Mouse (Mus musculus): ENCODE results near the gene Gm5678.

GRCm38 (mm10) chr16:93590915-93591314 lies 37.0 kb upstream of the Gm5678 start:
- TF ChIP-seq CTCF (IDR thresholded peaks at IDR 0.05; ENCODE audit: control insufficient read depth, insufficient read depth, low read length) (no peak), POLR2A (IDR thresholded peaks at IDR 0.05; ENCODE audit: borderline replicate concordance, control insufficient read depth, low read depth, low read length) (no peak)

Data from bone marrow, adult 2 months (tissue).